Mouse (Mus musculus): ENCODE data around the gene Adh6a. TPM values are rescaled to one million over a fixed set of nuclear protein-coding genes. Genes with fewer than 3 reads are reported as not detected.

The Adh6a gene
- polyA plus RNA-seq, 1 experiment: not detected

GRCm38 (mm10) chr3:138303771-138304488 lies 9.2 kb upstream of the Adh6a start:
- Histone ChIP-seq H3K27ac (replicated peaks; ENCODE audit: low read depth, low read length) (peak overlapping the region; percentile 55), H3K4me3 (ENCODE audit: insufficient read depth, low read depth, low read length) (no peak overlapping the region), H3K4me1 (ENCODE audit: control insufficient read depth, insufficient read depth, insufficient read length, low read length) (peaks cover 7% of the 10 kb centered on the region; the same call in 1 of the 2 replicates)

- Histone ChIP-seq H3K4me1 (ENCODE audit: control insufficient read depth, insufficient read depth, insufficient read length, low read length) (peaks cover 7% of the 10 kb centered on the region; the same call in 1 of the 2 replicates), H3K27ac (replicated peaks; ENCODE audit: low read depth, low read length) (no peak overlapping the region; the same call in none of the 2 replicates), H3K4me3 (ENCODE audit: insufficient read depth, low read depth, low read length) (no peak overlapping the region)
These were observed 8.6 kb upstream of the Adh6a start for GRCm38 (mm10) chr3:138304489-138304871.

GRCm38 (mm10) chr3:138305486-138306289 lies 7.4 kb upstream of the Adh6a start:
- H3K4me3 ChIP-seq (ENCODE audit: insufficient read depth, low read depth, low read length): no peak overlapping the region
- peaks cover 7% of the 10 kb centered on the region; the same call in 1 of the 2 replicates for H3K4me1 ChIP-seq (ENCODE audit: control insufficient read depth, insufficient read depth, insufficient read length, low read length)
- H3K27ac ChIP-seq (replicated peaks; ENCODE audit: low read depth, low read length): no peak overlapping the region

GRCm38 (mm10) chr3:138306290-138306683 lies 6.8 kb upstream of the Adh6a start:
- Histone ChIP-seq H3K4me1 (ENCODE audit: control insufficient read depth, insufficient read depth, insufficient read length, low read length) (peaks cover 7% of the 10 kb centered on the region; the same call in 1 of the 2 replicates), H3K27ac (replicated peaks; ENCODE audit: low read depth, low read length) (no peak overlapping the region), H3K4me3 (ENCODE audit: insufficient read depth, low read depth, low read length) (no peak overlapping the region)

- H3K4me1 ChIP-seq (ENCODE audit: control insufficient read depth, insufficient read depth, insufficient read length, low read length): peaks cover 2% of the 10 kb centered on the region; the same call in 1 of the 2 replicates
- H3K4me3 ChIP-seq (ENCODE audit: insufficient read depth, low read depth, low read length): no peak overlapping the region
- no peak overlapping the region for H3K27ac ChIP-seq (replicated peaks; ENCODE audit: low read depth, low read length)
These were observed 3.2 kb upstream of the Adh6a start for GRCm38 (mm10) chr3:138309910-138310309.

GRCm38 (mm10) chr3:138311015-138311414 lies 2.1 kb upstream of the Adh6a start:
- Histone ChIP-seq H3K4me1 (ENCODE audit: control insufficient read depth, insufficient read depth, insufficient read length, low read length) (peaks cover 2% of the 10 kb centered on the region; the same call in 1 of the 2 replicates), H3K27ac (replicated peaks; ENCODE audit: low read depth, low read length) (no peak overlapping the region), H3K4me3 (ENCODE audit: insufficient read depth, low read depth, low read length) (no peak overlapping the region)

GRCm38 (mm10) chr3:138316908-138317472 lies 3.9 kb downstream of the Adh6a start:
- Histone ChIP-seq H3K4me3 (ENCODE audit: insufficient read depth, low read depth, low read length) (no peak overlapping the region), H3K27ac (replicated peaks; ENCODE audit: low read depth, low read length) (no peak overlapping the region), H3K4me1 (ENCODE audit: control insufficient read depth, insufficient read depth, insufficient read length, low read length) (peaks cover 2% of the 10 kb centered on the region; the same call in 1 of the 2 replicates)

- H3K27ac ChIP-seq (replicated peaks; ENCODE audit: low read depth, low read length): no peak overlapping the region
These were observed 11.9 kb downstream of the Adh6a start for GRCm38 (mm10) chr3:138325001-138325400.

GRCm38 (mm10) chr3:138325466-138325865 lies 12.4 kb downstream of the Adh6a start:
- H3K27ac ChIP-seq (replicated peaks; ENCODE audit: low read depth, low read length): no peak overlapping the region
- no peaks in the 10 kb centered on the region for H3K4me1 ChIP-seq (ENCODE audit: control insufficient read depth, insufficient read depth, insufficient read length, low read length)
- no peak overlapping the region for H3K4me3 ChIP-seq (ENCODE audit: insufficient read depth, low read depth, low read length)

More at GRCm38 (mm10) chr3:138325001-138325400, 11.9 kb downstream of the Adh6a start:
- Histone ChIP-seq H3K4me3 (ENCODE audit: insufficient read depth, low read depth, low read length) (no peak overlapping the region), H3K4me1 (ENCODE audit: control insufficient read depth, insufficient read depth, insufficient read length, low read length) (no peaks in the 10 kb centered on the region)

GRCm38 (mm10) chr3:138333910-138334309 lies 20.8 kb downstream of the Adh6a start:
- no peaks in the 10 kb centered on the region for H3K4me1 ChIP-seq (ENCODE audit: control insufficient read depth, insufficient read depth, insufficient read length, low read length)
- no peak overlapping the region for H3K4me3 ChIP-seq (ENCODE audit: insufficient read depth, low read depth, low read length)
- H3K27ac ChIP-seq (replicated peaks; ENCODE audit: low read depth, low read length): no peak overlapping the region

- no peak overlapping the region for H3K4me3 ChIP-seq (ENCODE audit: insufficient read depth, low read depth, low read length)
- H3K27ac ChIP-seq (replicated peaks; ENCODE audit: low read depth, low read length): no peak overlapping the region
- H3K4me1 ChIP-seq (ENCODE audit: control insufficient read depth, insufficient read depth, insufficient read length, low read length): no peaks in the 10 kb centered on the region
These were observed 21.2 kb downstream of the Adh6a start for GRCm38 (mm10) chr3:138334320-138334719.

- Histone ChIP-seq H3K27ac (replicated peaks; ENCODE audit: low read depth, low read length) (no peak overlapping the region), H3K4me3 (ENCODE audit: insufficient read depth, low read depth, low read length) (no peak overlapping the region), H3K4me1 (ENCODE audit: control insufficient read depth, insufficient read depth, insufficient read length, low read length) (no peaks in the 10 kb centered on the region)
These were observed 22.5 kb downstream of the Adh6a start for GRCm38 (mm10) chr3:138335566-138335965.

GRCm38 (mm10) chr3:138336104-138336754 lies 23.1 kb downstream of the Adh6a start:
- H3K27ac ChIP-seq (replicated peaks; ENCODE audit: low read depth, low read length): no peak overlapping the region
- no peaks in the 10 kb centered on the region for H3K4me1 ChIP-seq (ENCODE audit: control insufficient read depth, insufficient read depth, insufficient read length, low read length)
- H3K4me3 ChIP-seq (ENCODE audit: insufficient read depth, low read depth, low read length): no peak overlapping the region

GRCm38 (mm10) chr3:138341471-138341870 lies 28.4 kb downstream of the Adh6a start, which contains the start of gene Adh6b:
Adh6b (plus strand) TSS chr3:138341775.
- no peaks in the 10 kb centered on the region for H3K4me1 ChIP-seq (ENCODE audit: control insufficient read depth, insufficient read depth, insufficient read length, low read length)
- H3K4me3 ChIP-seq (ENCODE audit: insufficient read depth, low read depth, low read length): no peak within 1 kb of the TSS
- no peak within 1 kb of the TSS for H3K27ac ChIP-seq (replicated peaks; ENCODE audit: low read depth, low read length)

GRCm38 (mm10) chr3:138347041-138347440 lies 34.0 kb downstream of the Adh6a start:
- Histone ChIP-seq H3K4me3 (ENCODE audit: insufficient read depth, low read depth, low read length) (no peak overlapping the region), H3K27ac (replicated peaks; ENCODE audit: low read depth, low read length) (no peak overlapping the region), H3K4me1 (ENCODE audit: control insufficient read depth, insufficient read depth, insufficient read length, low read length) (no peaks in the 10 kb centered on the region; the same call in 1 of the 2 replicates)
